Mouse (Mus musculus): ENCODE data around the gene Osbp2. TPM values are rescaled to one million over a fixed set of nuclear protein-coding genes. Genes with fewer than 3 reads are reported as not detected.

The Osbp2 gene
- polyA plus RNA-seq, 1 experiment from 2014 or later, result 0.76 TPM

GRCm38 (mm10) chr11:3738778-3739177 is 124.9 kb downstream of the Osbp2 start:
- no peak for ATAC-seq (ENCODE audit: low FRiP score, low read depth)
- H3K4me2 ChIP-seq (replicated peaks), result no peak overlapping the region
- H3K4me1 ChIP-seq, result no peaks in the 10 kb centered on the region
- WGBS, result 77% methylated on average over 2 of the region's 2 CpGs
- H3K4me3 ChIP-seq, result no peak overlapping the region
- 0 out of 2 replicates have a peak, but pooled peaks cover under 1% of the 10 kb centered on the region for H3K27me3 ChIP-seq
- H3K36me3 ChIP-seq, result no peaks in the 10 kb centered on the region
- H3K9ac ChIP-seq, result no peak overlapping the region
- H3K9me3 ChIP-seq, result no peaks in the 10 kb centered on the region
- H3K27ac ChIP-seq, result no peak overlapping the region

GRCm38 (mm10) chr11:3735715-3736114 is 128.0 kb downstream of the Osbp2 start:
- Histone ChIP-seq H3K4me1 (no peaks in the 10 kb centered on the region), H3K27me3 (no peaks in the 10 kb centered on the region)

GRCm38 (mm10) chr11:3733933-3734636 is 129.6 kb downstream of the Osbp2 start:
- Histone ChIP-seq H3K27ac (no peak overlapping the region), H3K36me3 (no peaks in the 10 kb centered on the region), H3K9ac (no peak overlapping the region), H3K4me2 (replicated peaks) (no peak overlapping the region), H3K9me3 (no peaks in the 10 kb centered on the region), H3K4me3 (no peak overlapping the region), H3K4me1 (no peaks in the 10 kb centered on the region), H3K27me3 (no peaks in the 10 kb centered on the region)
- ATAC-seq (ENCODE audit: low FRiP score, low read depth), result no peak
- 76% methylated on average over 14 of the region's 14 CpGs for WGBS

More at GRCm38 (mm10) chr11:3735715-3736114, 128.0 kb downstream of the Osbp2 start:
- ATAC-seq (ENCODE audit: low FRiP score, low read depth), result no peak; the same call in 1 of the 2 replicates
- Histone ChIP-seq H3K36me3 (no peaks in the 10 kb centered on the region), H3K9ac (no peak overlapping the region), H3K9me3 (no peaks in the 10 kb centered on the region), H3K4me3 (no peak overlapping the region), H3K4me2 (replicated peaks) (no peak overlapping the region), H3K27ac (no peak overlapping the region)
- 85% methylated on average over 11 of the region's 11 CpGs for WGBS

- ATAC-seq (ENCODE audit: low FRiP score, low read depth), result no peak
- Histone ChIP-seq H3K4me1 (no peaks in the 10 kb centered on the region), H3K27ac (no peak overlapping the region), H3K36me3 (no peaks in the 10 kb centered on the region), H3K9ac (no peak overlapping the region), H3K27me3 (no peaks in the 10 kb centered on the region), H3K4me2 (replicated peaks) (no peak overlapping the region), H3K4me3 (no peak overlapping the region), H3K9me3 (no peaks in the 10 kb centered on the region)
- WGBS, result 92% methylated on average over 4 of the region's 4 CpGs
Observed at GRCm38 (mm10) chr11:3731469-3731868, 132.2 kb downstream of the Osbp2 start.

- Histone ChIP-seq H3K4me1 (no peaks in the 10 kb centered on the region), H3K36me3 (no peaks in the 10 kb centered on the region), H3K4me3 (no peak overlapping the region), H3K27ac (no peak overlapping the region), H3K9me3 (no peaks in the 10 kb centered on the region), H3K9ac (no peak overlapping the region), H3K27me3 (no peaks in the 10 kb centered on the region), H3K4me2 (replicated peaks) (no peak overlapping the region)
- no peak for ATAC-seq (ENCODE audit: low FRiP score, low read depth)
- WGBS, result 73% methylated on average over 9 of the region's 9 CpGs
Observed at GRCm38 (mm10) chr11:3727438-3728105, 136.1 kb downstream of the Osbp2 start.

GRCm38 (mm10) chr11:3725331-3726054 is 138.2 kb downstream of the Osbp2 start:
- H3K4me3 ChIP-seq, result no peak overlapping the region
- ATAC-seq (ENCODE audit: low FRiP score, low read depth), result no peak
- H3K9me3 ChIP-seq, result no peaks in the 10 kb centered on the region
- H3K4me2 ChIP-seq (replicated peaks), result no peak overlapping the region
- no peaks in the 10 kb centered on the region for H3K36me3 ChIP-seq
- H3K27me3 ChIP-seq, result no peaks in the 10 kb centered on the region
- 57% methylated on average over 10 of the region's 10 CpGs for WGBS
- H3K4me1 ChIP-seq, result no peaks in the 10 kb centered on the region
- H3K9ac ChIP-seq, result no peak overlapping the region
- H3K27ac ChIP-seq, result no peak overlapping the region

- Histone ChIP-seq H3K9ac (no peak overlapping the region), H3K4me3 (no peak overlapping the region), H3K4me1 (no peaks in the 10 kb centered on the region), H3K36me3 (no peaks in the 10 kb centered on the region), H3K9me3 (no peaks in the 10 kb centered on the region), H3K4me2 (replicated peaks) (no peak overlapping the region), H3K27ac (no peak overlapping the region), H3K27me3 (no peaks in the 10 kb centered on the region)
- WGBS, result 70% methylated on average over 5 of the region's 5 CpGs
- no peak for ATAC-seq (ENCODE audit: low FRiP score, low read depth)
Observed at GRCm38 (mm10) chr11:3724726-3725125, 139.0 kb downstream of the Osbp2 start.

GRCm38 (mm10) chr11:3723910-3724309 is 139.8 kb downstream of the Osbp2 start:
- no peak for ATAC-seq (ENCODE audit: low FRiP score, low read depth)
- Histone ChIP-seq H3K27me3 (no peaks in the 10 kb centered on the region), H3K9ac (no peak overlapping the region), H3K9me3 (no peaks in the 10 kb centered on the region), H3K4me2 (replicated peaks) (no peak overlapping the region), H3K4me3 (no peak overlapping the region), H3K4me1 (no peaks in the 10 kb centered on the region), H3K27ac (no peak overlapping the region), H3K36me3 (no peaks in the 10 kb centered on the region)
- 76% methylated on average over 4 of the region's 4 CpGs for WGBS

- Histone ChIP-seq H3K9ac (no peak overlapping the region), H3K4me1 (no peaks in the 10 kb centered on the region), H3K27me3 (no peaks in the 10 kb centered on the region), H3K4me3 (no peak overlapping the region), H3K27ac (no peak overlapping the region), H3K9me3 (no peaks in the 10 kb centered on the region), H3K4me2 (replicated peaks) (no peak overlapping the region), H3K36me3 (no peaks in the 10 kb centered on the region)
- ATAC-seq (ENCODE audit: low FRiP score, low read depth), result no peak
- 66% methylated on average over 3 of the region's 3 CpGs for WGBS
Observed at GRCm38 (mm10) chr11:3722861-3723260, 140.8 kb downstream of the Osbp2 start.

- Histone ChIP-seq H3K27me3 (no peaks in the 10 kb centered on the region), H3K4me2 (replicated peaks) (no peak overlapping the region), H3K9ac (no peak overlapping the region), H3K4me1 (no peaks in the 10 kb centered on the region), H3K9me3 (no peaks in the 10 kb centered on the region), H3K27ac (no peak overlapping the region), H3K36me3 (no peaks in the 10 kb centered on the region), H3K4me3 (no peak overlapping the region)
- ATAC-seq (ENCODE audit: low FRiP score, low read depth), result no peak
- 40% methylated on average over 3 of the region's 3 CpGs for WGBS
Observed at GRCm38 (mm10) chr11:3722036-3722435, 141.7 kb downstream of the Osbp2 start.

GRCm38 (mm10) chr11:3716662-3717061 is 147.0 kb downstream of the Osbp2 start:
- Histone ChIP-seq H3K27me3 (no peaks in the 10 kb centered on the region), H3K4me2 (replicated peaks) (no peak overlapping the region), H3K9ac (no peak overlapping the region), H3K9me3 (no peaks in the 10 kb centered on the region), H3K4me1 (no peaks in the 10 kb centered on the region), H3K27ac (no peak overlapping the region), H3K4me3 (no peak overlapping the region), H3K36me3 (no peaks in the 10 kb centered on the region)
- no peak for ATAC-seq (ENCODE audit: low FRiP score, low read depth)
- WGBS, result 77% methylated on average over 6 of the region's 6 CpGs

- H3K27me3 ChIP-seq, result no peaks in the 10 kb centered on the region
- H3K36me3 ChIP-seq, result no peaks in the 10 kb centered on the region
- H3K4me2 ChIP-seq (replicated peaks), result no peak overlapping the region
- WGBS, result 33% methylated on average over 15 of the region's 15 CpGs
- H3K4me3 ChIP-seq, result no peak overlapping the region
- no peaks in the 10 kb centered on the region for H3K9me3 ChIP-seq
- no peaks in the 10 kb centered on the region for H3K4me1 ChIP-seq
- ATAC-seq (ENCODE audit: low FRiP score, low read depth), result no peak
- H3K9ac ChIP-seq, result no peak overlapping the region
- H3K27ac ChIP-seq, result no peak overlapping the region
Observed at GRCm38 (mm10) chr11:3714486-3714885, 149.2 kb downstream of the Osbp2 start.

All from limb, embryonic 13.5 days (tissue).